Mouse (Mus musculus) spleen, adult 18-20 months (tissue): ENCODE measurements at regions not wholly inside any gene's neighbourhood (a gene's known extent, or its start where the extent isn't known, plus 50 kb on each side); places are given as distances from the start of the nearest gene placed in this dataset.

Experiments used
- DNase-seq, 2 experiments: peaks; one replicate each; pipeline ENCODE4 v3.0.0; 2022; ENCODE audit warnings: mixed read lengths in 2 of 2

GRCm38 (mm10) chr11:32907520-32908233 is 83.3 kb upstream of the Smim23 start:
- no peak for DNase-seq

GRCm38 (mm10) chr11:32903970-32904369 is 79.6 kb upstream of the Smim23 start:
- no peak for DNase-seq

- no peak for DNase-seq
Observed at GRCm38 (mm10) chr11:32903389-32903788, 79.0 kb upstream of the Smim23 start.

GRCm38 (mm10) chr11:32902923-32903322 is 78.5 kb upstream of the Smim23 start:
- no peak for DNase-seq

- DNase-seq, result no peak
Observed at GRCm38 (mm10) chr11:32900437-32900836, 76.0 kb upstream of the Smim23 start.

GRCm38 (mm10) chr11:32899604-32900216 is 75.3 kb upstream of the Smim23 start:
- DNase-seq, result no peak

- no peak for DNase-seq
Observed at GRCm38 (mm10) chr11:32895400-32895799, 71.0 kb upstream of the Smim23 start.

GRCm38 (mm10) chr11:32893146-32893903 is 68.9 kb upstream of the Smim23 start:
- DNase-seq, result no peak

GRCm38 (mm10) chr11:32892496-32892895 is 68.1 kb upstream of the Smim23 start:
- DNase-seq, result no peak

GRCm38 (mm10) chr11:32889248-32889647 is 64.8 kb upstream of the Smim23 start:
- DNase-seq, result no peak

- DNase-seq, result no peak
Observed at GRCm38 (mm10) chr11:32884744-32885143, 60.3 kb upstream of the Smim23 start.

- DNase-seq, result no peak
Observed at GRCm38 (mm10) chr11:32883062-32883852, 58.9 kb upstream of the Smim23 start.

- DNase-seq, result no peak
Observed at GRCm38 (mm10) chr11:32878967-32879366, 54.6 kb upstream of the Smim23 start.
